Mouse (Mus musculus) thymus, adult 2 months (tissue): ENCODE data around the gene Tacc2.

ENCODE experiments used
- CTCF ChIP-seq: fragments of 200-500 bp; IDR thresholded peaks from 2 replicates; pipeline ENCODE4 v1.5.1; 2012; ENCODE audit warnings: mild to moderate bottlenecking, control low read depth, low read length, moderate library complexity, borderline replicate concordance; ENCODE audit not compliant: control insufficient read depth, poor library complexity, insufficient read depth; ENCODE audit errors: extremely low read depth
- POLR2A ChIP-seq: fragments of 200-500 bp; IDR thresholded peaks from 2 replicates; pipeline ENCODE4 v1.6.1; 2012; ENCODE audit warnings: mild to moderate bottlenecking, low read length, control low read depth, moderate library complexity; ENCODE audit not compliant: control insufficient read depth, poor library complexity, insufficient read depth; ENCODE audit errors: extremely low read depth

GRCm38 (mm10) chr7:130577388-130578003 is at the start of gene Tacc2:
- TF ChIP-seq POLR2A: no peak
- TF ChIP-seq CTCF: no peak
